ENCODE assay signal across 21 mouse cellular contexts in genomic region chr17:32109201-32109940, GRCm38 (mm10). TPM values are rescaled to one million over a fixed set of nuclear protein-coding genes. Genes with fewer than 3 reads are reported as not detected.
DNase-seq lines count a peak whose midpoint lies in the region; ATAC-seq lines count a peak whose summit lies in the region.
"Had no signal": no experiment of that assay in that cellular context is flagged by ENCODE, and none has a peak within 500 bp of the region (broad histone marks: within the 10 kb centered on the region; RNA-seq: fewer than 3 reads in every experiment).

No protein-coding gene starts in this region.

- no peak overlapping the region for H3K4me2 ChIP-seq in neural tube, embryonic 11.5 days (ENCODE audit: low read depth)
- H3K4me2 ChIP-seq in liver, embryonic 15.5 days = peak overlapping the region; percentile 51
- H3K4me2 ChIP-seq: embryonic facial prominence, embryonic 12.5 days; limb, embryonic 12.5 days; lung, embryonic 14.5 days; midbrain, embryonic 12.5 days; neural tube, embryonic 15.5 days had no signal

- H3K27me3 ChIP-seq in neural tube, embryonic 11.5 days (ENCODE audit: control insufficient read depth, insufficient read depth, low read length) = 0 out of 2 replicates have a peak, but pooled peaks cover 8% of the 10 kb centered on the region
- peaks cover 4% of the 10 kb centered on the region; the same call in 1 of the 2 replicates for H3K27me3 ChIP-seq in liver, embryonic 15.5 days
- H3K27me3 ChIP-seq: neural tube, embryonic 15.5 days had no signal

- WGBS in neural tube, embryonic 11.5 days = 74% methylated on average over 6 of the region's 6 CpGs
- 43% methylated on average over 6 of the region's 6 CpGs for WGBS in liver, embryonic 15.5 days (ENCODE audit: insufficient replicate concordance)

- no peak overlapping the region for H3K27ac ChIP-seq in neural tube, embryonic 11.5 days (ENCODE audit: low read depth, low read length)
- peak overlapping the region; percentile 88 for H3K27ac ChIP-seq in liver, embryonic 15.5 days (replicated peaks)
- H3K27ac ChIP-seq: hindbrain, postnatal 0 days; limb, embryonic 12.5 days; midbrain, embryonic 12.5 days; neural tube, embryonic 15.5 days had no signal

- peak; percentile 15 for DNase-seq in adrenal gland, postnatal 10 days
- DNase-seq in adrenal gland, postnatal 4 days (ENCODE audit: low spot score in 2 of 2) = no peak
- peak; percentile 8 for DNase-seq in neural tube, embryonic 11.5 days (ENCODE audit: low spot score)
- no peak for DNase-seq in neural tube, embryonic 10.5 days (ENCODE audit: extremely low spot score, low spot score)
- no peak for DNase-seq in left cerebral cortex, adult 18-20 months (ENCODE audit: low spot score in 2 of 2)
- no peak for DNase-seq in thymus, postnatal 0 days (ENCODE audit: low spot score)
- DNase-seq: cerebellum, adult 11 months; cerebellum, postnatal 10 days; forebrain, postnatal 0 days; gastrocnemius, postnatal 36 days; lung, embryonic 14.5 days; lung, postnatal 4 days; right cerebral cortex, postnatal 25 days; thymus, adult 2 months had no signal

- peaks cover 7% of the 10 kb centered on the region for H3K4me1 ChIP-seq in neural tube, embryonic 11.5 days (ENCODE audit: control insufficient read depth, insufficient read depth, low read length)
- peaks cover 81% of the 10 kb centered on the region for H3K4me1 ChIP-seq in liver, embryonic 15.5 days (replicated peaks)

- H3K36me3 ChIP-seq in neural tube, embryonic 11.5 days (ENCODE audit: control insufficient read depth, insufficient read depth, low read length) = no peaks in the 10 kb centered on the region
- no peaks in the 10 kb centered on the region for H3K36me3 ChIP-seq in liver, embryonic 15.5 days (replicated peaks)
- H3K36me3 ChIP-seq: embryonic facial prominence, embryonic 12.5 days; limb, embryonic 12.5 days; midbrain, embryonic 12.5 days; neural tube, embryonic 15.5 days had no signal

- ATAC-seq in neural tube, embryonic 11.5 days (ENCODE audit: insufficient read depth, low FRiP score, low TSS enrichment) = no peak
- ATAC-seq in liver, embryonic 15.5 days (ENCODE audit: insufficient read depth) = no peak
- ATAC-seq: forebrain, postnatal 0 days; hindbrain, postnatal 0 days; intestine, postnatal 0 days had no signal

- no peaks in the 10 kb centered on the region for H3K9me3 ChIP-seq in neural tube, embryonic 11.5 days (ENCODE audit: control insufficient read depth, low read length)
- H3K9me3 ChIP-seq in liver, embryonic 15.5 days (replicated peaks) = no peaks in the 10 kb centered on the region
- H3K9me3 ChIP-seq: embryonic facial prominence, embryonic 12.5 days; limb, embryonic 12.5 days; midbrain, embryonic 12.5 days; neural tube, embryonic 15.5 days had no signal

- no peak overlapping the region for H3K4me3 ChIP-seq in neural tube, embryonic 11.5 days (ENCODE audit: low read depth, low read length)
- H3K4me3 ChIP-seq in liver, embryonic 15.5 days (replicated peaks) = no peak overlapping the region
- H3K4me3 ChIP-seq: embryonic facial prominence, embryonic 12.5 days; limb, embryonic 12.5 days; midbrain, embryonic 12.5 days; neural tube, embryonic 15.5 days had no signal

- H3K9ac ChIP-seq in neural tube, embryonic 11.5 days (ENCODE audit: low read length) = no peak overlapping the region
- peak overlapping the region; percentile 10; the same call in 1 of the 2 replicates for H3K9ac ChIP-seq in liver, embryonic 15.5 days
- H3K9ac ChIP-seq: embryonic facial prominence, embryonic 12.5 days; forebrain, postnatal 0 days; limb, embryonic 12.5 days; lung, embryonic 14.5 days; midbrain, embryonic 12.5 days; neural tube, embryonic 15.5 days had no signal

RNA-seq across cellular contexts. Expression of gene Notch3, which starts 57.3 kb away (rescaled TPM):
- 10 to 100 TPM; 24.9 to 31.7 TPM for total RNA-seq in adrenal gland, postnatal 10 days (2021)
- 10 to 100 TPM; 24.4 to 26.7 TPM for total RNA-seq in adrenal gland, postnatal 4 days (2021)
- polyA plus RNA-seq in neural tube, embryonic 11.5 days (2014; fragmentation: Nextera tagmentation; extraction: Ambion mirVana) = 19.1 and 19.8 TPM in 2 replicates
- polyA plus RNA-seq in liver, embryonic 15.5 days (2015; fragmentation: Nextera tagmentation; extraction: Ambion mirVana) = 0.50 and 0.60 TPM in 2 replicates
- total RNA-seq in left cerebral cortex, adult 18-20 months (2021) = 1 to 10 TPM; 5.3 to 6.7 TPM
- 10.6 and 12.6 TPM in 2 replicates for polyA plus RNA-seq in thymus, postnatal 0 days (2015; fragmentation: Nextera tagmentation; extraction: Ambion mirVana)

Comparison
In these comparisons a context has a peak if more than half of its experiments do, and no peak if none do; other contexts are left out.
1. DNase-seq: peak in adrenal gland, postnatal 10 days (single experiment) and neural tube, embryonic 11.5 days (single experiment); none in adrenal gland, postnatal 4 days (0 of 2), neural tube, embryonic 10.5 days (single experiment), left cerebral cortex, adult 18-20 months (0 of 2) and thymus, postnatal 0 days (single experiment).